Mouse (Mus musculus) liver, embryonic 11.5 days (tissue): ENCODE measurements around the gene Fbll1. TPM values are rescaled to one million over a fixed set of nuclear protein-coding genes. Genes with fewer than 3 reads are reported as not detected.
"Not testable (repeated sequence)": the region's sequence is repeated elsewhere in the genome, so short reads cannot be mapped to it uniquely, and the experiment has no call there.

Experiments used
- ATAC-seq: fragments of 200-750 bp; cut with Nextera tagmentation; replicated peaks from 2 replicates; pipeline ENCODE4 v1.8.0; 2017; ENCODE audit warnings: moderate number of reproducible peaks, mild to moderate bottlenecking, moderate TSS enrichment, moderate library complexity; ENCODE audit not compliant: low FRiP score
- DNase-seq: peaks from one replicate; pipeline ENCODE4 v3.0.0-alpha.2; 2017; ENCODE audit warnings: low spot score
- H3K27ac ChIP-seq: fragments of 300-500 bp; sonication (generic); 2 replicates; pipeline ENCODE4 v1.5.1; 2014; ENCODE audit warnings: mild to moderate bottlenecking, low read depth, low read length, control low read depth
- H3K27me3 ChIP-seq: fragments of 300-500 bp; sonication (generic); replicated peaks from 2 replicates; pipeline ENCODE4 v1.6.1; 2014; ENCODE audit warnings: low read length, mixed read lengths; ENCODE audit not compliant: control insufficient read depth, insufficient read depth
- H3K36me3 ChIP-seq: fragments of 300-500 bp; sonication (generic); 2 replicates; pipeline ENCODE4 v1.6.1; 2014; ENCODE audit warnings: mild to moderate bottlenecking, low read length, moderate library complexity, mixed read lengths; ENCODE audit not compliant: control insufficient read depth, insufficient read depth
- H3K4me1 ChIP-seq: fragments of 300-500 bp; sonication (generic); replicated peaks from 2 replicates; pipeline ENCODE4 v1.6.1; 2014; ENCODE audit warnings: low read length, mixed read lengths; ENCODE audit not compliant: control insufficient read depth, insufficient read depth
- H3K4me2 ChIP-seq: fragments of 300-500 bp; sonication (generic); 2 replicates; pipeline ENCODE4 v1.6.1; 2014; ENCODE audit warnings: mild to moderate bottlenecking, control low read depth, moderate library complexity
- H3K4me3 ChIP-seq: fragments of 300-500 bp; sonication (generic); 2 replicates; pipeline ENCODE4 v1.5.1; 2014; ENCODE audit warnings: low read depth, low read length, control low read depth
- H3K9ac ChIP-seq: fragments of 300-500 bp; sonication (generic); 2 replicates; pipeline ENCODE4 v1.6.1; 2014; ENCODE audit warnings: low read depth, low read length, control low read depth
- H3K9me3 ChIP-seq: fragments of 300-500 bp; sonication (generic); 2 replicates; pipeline ENCODE4 v1.6.1; 2016; ENCODE audit warnings: low read length, inconsistent platforms, mixed read lengths; ENCODE audit not compliant: control insufficient read depth
- WGBS: fragments of 180-500 bp; shearing (Covaris S2); extraction: QIAGEN DNeasy Blood & Tissue Kit; methylation state at CpG from one replicate; pipeline ENCODE4 v1.1.7; 2014; 5-methylcytosine and 5-hydroxymethylcytosine counted together
- polyA plus RNA-seq: library from polyadenylated mRNA; unstranded; fragments of >200 nt; fragmentation: Nextera tagmentation; extraction: Ambion mirVana; gene quantifications from 2 replicates; pipeline ENCODE4 v1.2.1, GENCODE M21; 2014

Fbll1 gene
- polyA plus RNA-seq = not detected in 2 replicates

DNA sequence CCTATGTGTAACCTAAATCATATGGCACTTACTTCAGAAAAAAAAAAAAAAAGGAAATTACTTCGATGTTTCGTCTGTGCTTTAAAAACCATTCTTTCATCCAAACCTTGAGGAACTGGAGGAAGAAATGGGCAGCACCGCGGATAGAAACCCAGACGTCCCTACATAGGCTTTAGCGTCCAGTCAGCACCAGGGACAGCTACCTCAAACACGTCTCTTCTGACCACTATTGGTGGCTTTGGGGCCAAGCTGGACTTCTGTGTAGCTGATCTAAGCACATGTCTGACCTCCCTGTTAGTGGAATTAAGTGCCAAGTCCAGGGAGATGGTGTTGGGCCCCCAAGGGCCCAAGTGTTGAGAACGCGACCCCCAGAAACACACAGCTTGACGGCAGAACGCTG is at the start of gene Fbll1:
Gene Fbll1 (minus strand): TSS at position 11 of the 400 bp plus-strand sequence.
- H3K4me3 ChIP-seq = peak within 1 kb of the TSS; percentile 40
- no peak for ATAC-seq
- DNase-seq = peak; percentile 57
- H3K27me3 ChIP-seq = peaks cover 57% of the 10 kb centered on the region
- H3K4me1 ChIP-seq = peaks cover 7% of the 10 kb centered on the region; the same call in 1 of the 2 replicates
- H3K9ac ChIP-seq = no peak within 1 kb of the TSS
- H3K36me3 ChIP-seq = no peaks in the 10 kb centered on the region
- WGBS = 15% methylated on average over 11 of the region's 11 CpGs
- H3K27ac ChIP-seq = no peak within 1 kb of the TSS
- H3K9me3 ChIP-seq = no peaks in the 10 kb centered on the region
- peak within 1 kb of the TSS; percentile 59 for H3K4me2 ChIP-seq

DNA sequence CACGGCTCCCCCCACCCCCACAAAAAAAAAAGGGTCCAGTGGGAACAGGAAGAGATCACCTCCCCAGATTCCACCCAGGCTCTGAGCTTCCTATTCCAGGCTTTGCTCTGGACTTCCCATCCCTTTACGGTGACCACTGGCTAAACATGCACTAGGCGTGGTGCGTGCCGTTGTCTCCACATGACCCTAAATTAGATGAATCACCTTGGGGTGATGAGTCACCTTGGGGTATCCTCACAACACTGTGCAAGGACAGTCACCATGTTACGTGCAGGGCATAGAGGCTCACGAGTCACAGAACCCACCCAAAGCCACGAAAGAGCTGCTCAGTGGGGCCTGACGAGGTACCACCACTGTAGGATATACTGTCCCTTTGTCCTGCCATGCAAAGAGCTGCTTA is 45.6 kb upstream of the Fbll1 start:
- Histone ChIP-seq H3K27ac (no peak overlapping the region), H3K9ac (no peak overlapping the region), H3K9me3 (no peaks in the 10 kb centered on the region), H3K4me2 (no peak overlapping the region), H3K27me3 (no peaks in the 10 kb centered on the region), H3K4me3 (no peak overlapping the region), H3K36me3 (no peaks in the 10 kb centered on the region), H3K4me1 (no peaks in the 10 kb centered on the region)
- no peak for DNase-seq
- no peak for ATAC-seq
- WGBS = 83% methylated on average over 9 of the region's 9 CpGs

DNA sequence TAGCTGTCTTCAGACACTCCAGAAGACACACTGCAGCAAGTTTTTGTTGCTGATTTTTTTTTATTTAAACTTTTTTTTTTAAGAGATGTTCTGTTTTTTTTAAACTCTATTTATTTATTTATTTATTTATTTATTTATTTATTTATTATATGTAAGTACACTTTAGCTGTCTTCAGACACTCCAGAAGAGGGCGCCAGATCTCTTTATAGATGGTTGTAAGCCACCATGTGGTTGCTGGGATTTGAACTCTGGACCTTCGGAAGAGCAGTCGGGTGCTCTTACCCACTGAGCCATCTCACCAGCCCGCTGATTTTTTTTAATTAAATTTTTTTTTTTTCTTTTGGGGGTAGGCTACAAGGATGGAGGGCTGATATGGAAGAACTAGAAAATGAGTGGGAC is 43.9 kb upstream of the Fbll1 start:
- H3K4me3 ChIP-seq, H3K4me2 ChIP-seq, H3K9ac ChIP-seq, H3K27me3 ChIP-seq, H3K36me3 ChIP-seq, H3K27ac ChIP-seq, H3K4me1 ChIP-seq, DNase-seq, H3K9me3 ChIP-seq, ATAC-seq: not testable (repeated sequence)
- WGBS = 76% methylated on average over 4 of the region's 4 CpGs

DNA sequence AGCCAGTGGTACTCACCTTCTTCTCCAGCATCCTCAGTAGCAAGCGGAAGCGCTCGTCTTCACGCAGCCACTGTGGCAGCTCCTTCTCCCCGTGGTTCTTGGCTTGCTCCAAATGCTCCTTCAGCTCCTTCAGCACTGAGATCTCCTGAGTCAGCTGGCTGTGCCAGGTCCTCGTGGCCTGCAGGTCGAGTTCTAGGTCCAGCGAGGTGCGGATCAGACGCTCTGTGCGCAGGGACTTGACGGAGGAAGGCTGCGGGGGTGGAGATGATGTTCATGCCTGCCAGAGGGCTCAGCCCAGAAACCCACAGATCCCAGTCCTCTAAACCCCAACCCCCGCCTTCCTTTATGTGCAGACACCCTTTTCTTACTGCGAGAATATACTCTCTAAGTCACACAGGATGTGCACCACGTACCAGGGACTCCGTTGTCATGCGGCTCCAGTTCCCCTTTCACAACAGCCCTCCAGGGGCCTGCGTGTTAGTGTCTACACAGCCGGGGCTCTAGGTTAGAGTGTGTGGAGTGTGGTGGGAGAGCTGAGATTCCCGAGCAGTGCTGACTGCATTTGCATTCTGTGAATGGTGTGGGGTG is 43.1 kb upstream of the Fbll1 start:
- Histone ChIP-seq H3K36me3 (no peaks in the 10 kb centered on the region), H3K4me3 (no peak overlapping the region), H3K4me1 (no peaks in the 10 kb centered on the region), H3K9ac (no peak overlapping the region), H3K27me3 (no peaks in the 10 kb centered on the region), H3K9me3 (no peaks in the 10 kb centered on the region), H3K4me2 (no peak overlapping the region), H3K27ac (no peak overlapping the region)
- no peak for DNase-seq
- WGBS = 69% methylated on average over 21 of the region's 21 CpGs
- no peak for ATAC-seq

DNA sequence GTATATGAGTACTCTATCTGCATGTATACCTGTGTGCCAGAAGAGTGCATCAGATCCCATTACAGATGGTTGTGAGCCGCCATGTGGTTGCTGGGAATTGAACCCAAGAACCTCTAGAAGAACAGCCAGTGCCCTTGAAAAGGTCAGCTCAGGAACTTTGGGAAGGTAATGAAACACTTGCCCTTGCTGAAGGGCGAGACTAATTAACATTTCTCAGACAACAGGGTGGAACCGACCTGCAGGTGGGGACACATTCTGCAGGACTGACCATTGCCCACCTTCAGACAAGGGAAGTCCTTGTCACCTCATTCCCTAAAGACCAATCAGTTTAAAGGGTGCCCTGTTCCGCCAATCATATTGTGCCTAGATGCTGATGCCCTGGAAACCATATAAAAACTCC is 42.1 kb upstream of the Fbll1 start:
- ATAC-seq, DNase-seq: not testable (repeated sequence)
- 88% methylated on average over 4 of the region's 4 CpGs for WGBS

DNA sequence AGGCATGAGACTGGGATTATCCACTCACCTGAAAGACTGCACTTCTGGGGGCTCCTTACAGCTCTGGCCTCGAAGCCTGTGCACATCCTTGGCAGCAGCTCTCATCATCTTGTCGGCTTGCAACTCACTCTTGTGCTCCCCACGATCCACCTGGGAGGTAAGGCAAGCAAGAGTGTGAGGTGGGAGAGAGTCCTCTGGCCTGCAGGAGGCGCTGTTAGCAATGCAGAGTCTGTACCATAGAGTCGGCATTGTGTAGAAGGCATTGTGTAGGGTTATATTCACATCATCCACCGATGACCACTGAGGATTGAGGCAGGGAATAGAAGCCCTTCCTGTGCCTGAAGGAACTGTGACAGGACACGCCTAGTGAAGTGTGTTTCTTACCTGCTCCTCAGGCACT is 41.6 kb upstream of the Fbll1 start:
- no peaks in the 10 kb centered on the region for H3K4me1 ChIP-seq
- WGBS = 76% methylated on average over 7 of the region's 7 CpGs
- H3K9ac ChIP-seq = no peak overlapping the region
- DNase-seq = no peak
- no peaks in the 10 kb centered on the region for H3K27me3 ChIP-seq
- no peak overlapping the region for H3K4me3 ChIP-seq
- H3K36me3 ChIP-seq = no peaks in the 10 kb centered on the region
- no peaks in the 10 kb centered on the region for H3K9me3 ChIP-seq
- H3K27ac ChIP-seq = no peak overlapping the region
- no peak for ATAC-seq
- H3K4me2 ChIP-seq = no peak overlapping the region

More for the DNA sequence above, 42.1 kb upstream of the Fbll1 start:
- H3K4me3 ChIP-seq, H3K27ac ChIP-seq, H3K27me3 ChIP-seq, H3K4me2 ChIP-seq, H3K4me1 ChIP-seq, H3K36me3 ChIP-seq, H3K9me3 ChIP-seq, H3K9ac ChIP-seq: not testable (repeated sequence)

DNA sequence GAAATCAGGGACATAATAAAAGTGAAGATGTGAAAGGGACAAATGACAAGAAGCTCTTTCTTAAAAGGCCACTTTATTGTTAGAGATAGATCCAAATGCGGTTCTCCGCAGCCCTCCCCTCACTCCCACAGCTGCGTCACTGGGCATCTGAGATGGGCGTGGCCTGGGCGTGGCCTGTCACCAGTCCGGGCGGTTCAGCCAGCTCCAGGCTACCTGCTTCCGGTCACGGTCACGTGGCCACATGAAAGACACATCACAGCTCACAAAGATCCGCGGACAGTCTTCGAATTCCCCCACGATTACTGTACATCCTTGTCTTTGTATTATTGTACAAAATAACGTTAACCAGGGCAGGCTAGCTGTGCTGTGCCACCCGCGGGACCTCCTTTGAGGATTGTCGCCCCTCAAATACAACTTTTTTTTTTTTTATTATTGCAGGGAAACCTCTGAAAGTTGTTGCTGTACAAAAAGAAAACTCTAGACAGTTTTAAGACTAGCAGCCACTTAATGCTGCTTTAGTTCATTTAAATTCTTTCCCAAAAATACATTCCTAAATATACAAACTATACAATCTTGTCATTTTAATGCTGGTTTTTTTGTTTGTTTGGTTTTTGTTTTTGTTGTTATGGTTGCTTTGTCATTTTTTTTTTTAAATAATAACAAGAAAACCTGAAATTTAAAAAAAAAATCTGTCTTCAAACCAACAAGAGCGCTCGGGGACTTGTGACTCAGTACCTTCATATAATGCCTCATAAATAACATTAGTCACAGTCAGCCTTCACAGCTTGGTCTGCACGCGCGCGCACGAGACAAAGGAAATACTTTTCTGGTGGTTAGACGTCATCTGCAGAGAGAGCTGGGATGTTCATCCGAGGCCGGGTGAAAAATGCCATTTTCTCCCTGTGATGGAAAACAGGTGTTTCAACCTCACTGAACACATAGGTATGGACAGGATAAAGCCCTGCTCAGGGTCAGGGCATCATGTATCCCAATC is 40.0 kb upstream of the Fbll1 start:
- Histone ChIP-seq H3K27ac (no peak overlapping the region), H3K4me3 (peak overlapping the region; percentile 39)

DNA sequence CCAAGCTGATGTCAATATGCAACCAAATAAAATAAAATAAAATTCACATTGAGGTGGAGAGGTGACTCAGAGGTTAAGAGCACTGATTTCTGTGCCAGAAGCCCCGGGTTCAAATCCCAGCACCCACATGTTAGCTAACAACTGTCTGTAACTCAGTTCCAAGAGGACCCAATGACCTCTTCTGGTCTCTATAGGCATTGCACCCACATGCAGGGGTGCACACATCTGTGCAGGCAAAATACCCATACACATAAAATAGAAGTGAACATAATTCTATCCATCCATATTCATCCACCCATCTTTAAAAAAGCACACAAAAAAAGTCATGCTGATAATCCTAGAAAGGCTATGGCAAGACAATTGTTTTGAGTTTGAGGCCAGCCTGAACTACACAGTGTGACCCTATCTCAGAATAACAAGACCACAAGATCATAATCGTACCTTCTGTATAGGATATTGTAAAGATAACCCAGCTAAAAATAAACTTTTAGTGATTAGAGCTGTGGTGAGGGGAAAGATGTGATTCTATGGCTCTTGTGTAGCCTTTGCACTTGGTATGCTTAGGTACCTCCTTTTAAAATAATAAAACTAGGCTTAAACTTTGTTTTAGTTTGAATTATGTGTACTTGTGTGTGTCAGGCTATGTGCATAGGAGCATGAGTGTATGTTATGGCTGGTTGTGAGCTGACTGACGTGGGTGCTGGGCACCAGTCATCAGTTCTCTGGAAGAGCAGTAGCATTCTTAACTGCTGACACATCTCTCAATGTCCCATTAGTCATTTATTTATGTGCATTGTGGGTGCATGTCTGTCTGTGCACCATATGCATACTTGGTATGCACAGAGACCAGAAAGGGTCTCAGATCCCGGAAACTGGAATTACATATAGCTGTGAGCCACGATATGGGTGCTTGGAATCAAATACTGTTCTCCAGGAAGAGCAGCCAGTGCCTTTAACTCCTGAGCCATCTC is 38.8 kb upstream of the Fbll1 start:
- Histone ChIP-seq H3K9ac (peak overlapping the region; percentile 26; the same call in 1 of the 2 replicates), H3K27me3 (no peaks in the 10 kb centered on the region), H3K36me3 (no peaks in the 10 kb centered on the region), H3K4me2 (peak overlapping the region; percentile 77), H3K9me3 (no peaks in the 10 kb centered on the region), H3K27ac (no peak overlapping the region), H3K4me1 (peaks cover 12% of the 10 kb centered on the region), H3K4me3 (peak overlapping the region; percentile 39; the same call in 1 of the 2 replicates)
- DNase-seq = no peak
- 69% methylated on average over 5 of the region's 5 CpGs for WGBS
- no peak for ATAC-seq

More for the DNA sequence above, 40.0 kb upstream of the Fbll1 start:
- WGBS = 28% methylated on average over 28 of the region's 28 CpGs
- no peaks in the 10 kb centered on the region for H3K9me3 ChIP-seq
- peak; percentile 85 for ATAC-seq
- peaks cover under 1% of the 10 kb centered on the region; the same call in 1 of the 2 replicates for H3K4me1 ChIP-seq
- H3K4me2 ChIP-seq = peak overlapping the region; percentile 77
- DNase-seq = peak; percentile 89
- no peaks in the 10 kb centered on the region for H3K36me3 ChIP-seq
- H3K27me3 ChIP-seq = no peaks in the 10 kb centered on the region
- peak overlapping the region; percentile 46; the same call in 1 of the 2 replicates for H3K9ac ChIP-seq
